Mouse (Mus musculus) adrenal gland, postnatal 10 days (tissue): ENCODE measurements around the gene Gdpd5. TPM values are rescaled to one million over a fixed set of nuclear protein-coding genes. Genes with fewer than 3 reads are reported as not detected.

Source experiments
- DNase-seq: peaks from one replicate; pipeline ENCODE4 v3.0.0; 2021; ENCODE audit warnings: mixed read lengths
- total RNA-seq, 2 experiments: library from RNA; stranded (reverse); gene quantifications; 2 replicates each; pipeline ENCODE4 v1.2.3; 2021

Gdpd5 gene
- total RNA-seq, 2 experiments from 2014 or later, result 11.5 to 16.6 TPM

GRCm38 (mm10) chr7:99404031-99404735, 23.0 kb downstream of the Gdpd5 start:
- no peak for DNase-seq

GRCm38 (mm10) chr7:99405386-99406155, 24.4 kb downstream of the Gdpd5 start:
- no peak for DNase-seq

- no peak for DNase-seq
Observed at GRCm38 (mm10) chr7:99407598-99407997, 26.4 kb downstream of the Gdpd5 start.

GRCm38 (mm10) chr7:99409441-99410222, 28.4 kb downstream of the Gdpd5 start:
- DNase-seq, result no peak

- DNase-seq, result no peak
Observed at GRCm38 (mm10) chr7:99410315-99410714, 29.1 kb downstream of the Gdpd5 start.

GRCm38 (mm10) chr7:99411047-99411779, 30.0 kb downstream of the Gdpd5 start:
- DNase-seq, result no peak

GRCm38 (mm10) chr7:99415045-99415444, 33.8 kb downstream of the Gdpd5 start:
- peak; percentile 71 for DNase-seq

GRCm38 (mm10) chr7:99419311-99419710, 38.1 kb downstream of the Gdpd5 start:
- DNase-seq, result no peak

- no peak for DNase-seq
Observed at GRCm38 (mm10) chr7:99421006-99421405, 39.8 kb downstream of the Gdpd5 start.

- DNase-seq, result no peak
Observed at GRCm38 (mm10) chr7:99424538-99425155, 43.4 kb downstream of the Gdpd5 start.

GRCm38 (mm10) chr7:99425706-99426105, 44.5 kb downstream of the Gdpd5 start:
- DNase-seq, result no peak

- no peak for DNase-seq
Observed at GRCm38 (mm10) chr7:99427031-99427430, 45.8 kb downstream of the Gdpd5 start.

- DNase-seq, result no peak
Observed at GRCm38 (mm10) chr7:99427987-99428386, 46.8 kb downstream of the Gdpd5 start.

GRCm38 (mm10) chr7:99428836-99429235, 47.6 kb downstream of the Gdpd5 start:
- DNase-seq, result no peak

GRCm38 (mm10) chr7:99429786-99430185, 48.6 kb downstream of the Gdpd5 start:
- no peak for DNase-seq

GRCm38 (mm10) chr7:99430246-99430645, 49.0 kb downstream of the Gdpd5 start:
- no peak for DNase-seq

- no peak for DNase-seq
Observed at GRCm38 (mm10) chr7:99432248-99432647, 51.0 kb downstream of the Gdpd5 start.

GRCm38 (mm10) chr7:99432863-99433262, 51.6 kb downstream of the Gdpd5 start:
- no peak for DNase-seq

- DNase-seq, result no peak
Observed at GRCm38 (mm10) chr7:99434672-99435250, 53.5 kb downstream of the Gdpd5 start.

- no peak for DNase-seq
Observed at GRCm38 (mm10) chr7:99436530-99436929, 55.3 kb downstream of the Gdpd5 start.

GRCm38 (mm10) chr7:99438881-99439280, 57.7 kb downstream of the Gdpd5 start:
- peak; percentile 27 for DNase-seq
